Mouse (Mus musculus) G1E (cell line): ENCODE results near the gene Sema3a. TPM values are rescaled to one million over a fixed set of nuclear protein-coding genes. Genes with fewer than 3 reads are reported as not detected.

ENCODE experiments used
- ATAC-seq: 2 replicates; pipeline ENCODE4 v1.8.0; 2016; ENCODE audit warnings: mild to moderate bottlenecking; ENCODE audit not compliant: insufficient number of reproducible peaks, poor library complexity, low FRiP score, severe bottlenecking; ENCODE audit errors: extremely low read depth
- DNase-seq: peaks from one replicate; pipeline ENCODE4 v3.0.0; 2012; ENCODE audit warnings: low spot score
- H3K27me3 ChIP-seq: 2 replicates; pipeline ENCODE4 v1.6.1; 2012; ENCODE audit warnings: mild to moderate bottlenecking, low read length, inconsistent platforms; ENCODE audit not compliant: insufficient read depth
- H3K36me3 ChIP-seq: replicated peaks from 2 replicates; pipeline ENCODE3; 2012; ENCODE audit warnings: mild to moderate bottlenecking, inconsistent platforms
- H3K4me1 ChIP-seq: 2 replicates; pipeline ENCODE4 v1.6.1; 2012; ENCODE audit warnings: low read depth, low read length, inconsistent platforms, mixed read lengths; ENCODE audit not compliant: insufficient read depth
- H3K4me3 ChIP-seq: 2 replicates; pipeline ENCODE4 v1.5.1; 2012; ENCODE audit warnings: low read depth, mild to moderate bottlenecking, inconsistent platforms, low read length, moderate library complexity, mixed read lengths
- H3K9me3 ChIP-seq: replicated peaks from 2 replicates; pipeline ENCODE4 v1.6.1; 2012; ENCODE audit warnings: inconsistent platforms
- CTCF ChIP-seq: IDR thresholded peaks from 2 replicates; pipeline ENCODE4 v1.5.1; 2012; ENCODE audit warnings: low read depth, low read length, inconsistent platforms, mixed read lengths
- GATA1 ChIP-seq: IDR thresholded peaks from 2 replicates; pipeline ENCODE4 v1.6.1; 2012; ENCODE audit warnings: borderline replicate concordance, low read length, inconsistent platforms, mixed read lengths
- GATA2 ChIP-seq: IDR thresholded peaks from 2 replicates; pipeline ENCODE4 v1.6.1; 2012; ENCODE audit warnings: low read depth, low read length, inconsistent platforms, borderline replicate concordance
- POLR2AphosphoS5 ChIP-seq: IDR thresholded peaks from 2 replicates; pipeline ENCODE4 v1.6.1; 2012; ENCODE audit warnings: low read depth, low read length, inconsistent platforms; ENCODE audit not compliant: insufficient replicate concordance
- TAL1 ChIP-seq: conservative IDR thresholded peaks from 2 replicates; pipeline ENCODE4 v1.6.1; 2012; ENCODE audit warnings: low read depth, low read length, inconsistent platforms, mixed read lengths
- polyA plus RNA-seq: library from polyadenylated mRNA; stranded (reverse); fragments of >175 nt; gene quantifications from 2 replicates; pipeline ENCODE4 v1.2.3, GENCODE M21; 2012
- total RNA-seq, 2 experiments: library from RNA; stranded (forward) in 1 of 2; stranded (reverse) in 1 of 2; fragments of 200-1000 nt in 1 of 2; fragments of >200 nt in 1 of 2; fragmentation: Nextera tagmentation in 1 of 2; gene quantifications; 2 replicates each; pipeline ENCODE4 v1.2.3; 2014 to 2017

Gene Sema3a
- total and polyA plus RNA-seq, 3 experiments = 0.38 TPM; not detected in 2

DNA sequence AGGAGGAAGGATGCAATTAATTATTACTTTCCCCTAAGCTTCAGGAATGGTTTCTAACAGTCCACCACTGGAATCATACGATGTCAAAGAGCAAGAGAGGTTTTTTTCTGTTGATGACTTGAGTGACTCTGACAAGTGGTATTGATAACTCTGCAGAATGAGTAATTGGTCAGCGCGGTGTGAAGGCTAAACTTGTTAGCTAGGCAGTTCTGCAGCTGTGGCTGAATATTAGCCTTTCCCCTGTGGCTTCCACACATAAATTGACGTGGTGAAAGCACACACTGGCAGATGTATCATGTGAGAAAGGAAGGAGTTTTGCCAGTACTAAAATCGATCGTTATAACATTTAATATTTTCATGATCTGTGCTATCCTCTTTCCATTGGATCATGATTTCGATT is 497.4 kb downstream of the Sema3a start:
- Histone ChIP-seq H3K27me3 (no peaks in the 10 kb centered on the region), H3K9me3 (no peaks in the 10 kb centered on the region), H3K4me1 (no peaks in the 10 kb centered on the region), H3K36me3 (no peaks in the 10 kb centered on the region), H3K4me3 (no peak overlapping the region)
- ATAC-seq = no peak
- no peak for TF ChIP-seq POLR2AphosphoS5
- TF ChIP-seq TAL1 = no peak
- TF ChIP-seq CTCF = no peak
- TF ChIP-seq GATA1 = no peak
- TF ChIP-seq GATA2 = no peak
- no peak for DNase-seq

DNA sequence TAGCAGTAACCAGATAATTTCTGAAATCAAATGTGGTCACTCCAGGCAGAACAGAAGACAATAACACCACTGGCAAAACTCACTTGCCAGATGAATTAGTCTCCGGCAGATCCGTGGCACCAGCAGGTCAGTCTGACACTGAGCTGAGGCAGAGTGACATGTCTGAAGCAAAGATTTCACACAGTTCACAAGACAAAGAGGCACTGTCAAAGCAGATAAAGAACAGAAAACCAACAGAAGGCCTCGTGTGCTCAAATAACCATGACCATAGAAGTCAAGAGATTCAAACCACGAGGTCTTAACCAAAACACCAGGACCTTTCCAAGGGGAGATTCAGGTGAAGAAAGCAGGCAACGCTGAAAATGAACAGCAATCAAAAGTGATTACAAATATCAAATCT is 499.5 kb downstream of the Sema3a start:
- H3K9me3 ChIP-seq = no peaks in the 10 kb centered on the region
- H3K4me1 ChIP-seq = no peaks in the 10 kb centered on the region
- no peaks in the 10 kb centered on the region for H3K36me3 ChIP-seq
- ATAC-seq = no peak
- no peak overlapping the region for H3K4me3 ChIP-seq
- no peak for TF ChIP-seq GATA1
- TF ChIP-seq GATA2 = no peak
- no peak for TF ChIP-seq TAL1
- no peak for TF ChIP-seq POLR2AphosphoS5
- TF ChIP-seq CTCF = no peak
- H3K27me3 ChIP-seq = no peaks in the 10 kb centered on the region
- no peak for DNase-seq

DNA sequence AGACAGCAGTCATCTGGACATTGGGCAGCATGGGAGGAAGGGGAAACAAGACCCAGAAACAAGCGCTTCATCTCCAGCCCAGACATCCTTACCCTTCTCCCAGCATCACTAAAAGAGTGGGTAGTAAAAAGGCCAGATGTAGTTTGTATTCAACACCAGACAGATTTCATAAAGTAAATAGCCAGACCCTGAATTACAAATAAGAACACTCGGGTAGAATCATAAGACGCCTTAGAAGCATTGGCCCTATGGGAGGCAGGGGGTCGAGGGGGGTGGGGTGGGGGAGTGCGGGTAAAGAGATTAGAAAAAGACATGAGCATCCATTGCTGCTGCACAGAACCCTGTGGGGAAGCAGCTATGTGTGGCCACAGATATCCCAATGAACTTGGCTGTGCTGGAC is 500.9 kb downstream of the Sema3a start:
- TF ChIP-seq GATA2 = no peak
- no peak for TF ChIP-seq CTCF
- no peak for TF ChIP-seq TAL1
- no peak for TF ChIP-seq GATA1
- no peak for TF ChIP-seq POLR2AphosphoS5
- ATAC-seq (no peak), DNase-seq (no peak)
- Histone ChIP-seq H3K27me3 (no peaks in the 10 kb centered on the region), H3K4me1 (no peaks in the 10 kb centered on the region), H3K36me3 (no peaks in the 10 kb centered on the region), H3K9me3 (no peaks in the 10 kb centered on the region), H3K4me3 (no peak overlapping the region)

GRCm38 (mm10) chr5:13628606-13629311 is 503.5 kb downstream of the Sema3a start:
- ATAC-seq (peak; percentile 73), DNase-seq (peak; percentile 3)
- H3K36me3 ChIP-seq = no peaks in the 10 kb centered on the region
- H3K9me3 ChIP-seq = no peaks in the 10 kb centered on the region
- H3K27me3 ChIP-seq = no peaks in the 10 kb centered on the region
- no peaks in the 10 kb centered on the region for H3K4me1 ChIP-seq
- no peak for TF ChIP-seq GATA2
- TF ChIP-seq CTCF = peak; percentile 67
- TF ChIP-seq GATA1 = no peak
- H3K4me3 ChIP-seq = no peak overlapping the region

DNA sequence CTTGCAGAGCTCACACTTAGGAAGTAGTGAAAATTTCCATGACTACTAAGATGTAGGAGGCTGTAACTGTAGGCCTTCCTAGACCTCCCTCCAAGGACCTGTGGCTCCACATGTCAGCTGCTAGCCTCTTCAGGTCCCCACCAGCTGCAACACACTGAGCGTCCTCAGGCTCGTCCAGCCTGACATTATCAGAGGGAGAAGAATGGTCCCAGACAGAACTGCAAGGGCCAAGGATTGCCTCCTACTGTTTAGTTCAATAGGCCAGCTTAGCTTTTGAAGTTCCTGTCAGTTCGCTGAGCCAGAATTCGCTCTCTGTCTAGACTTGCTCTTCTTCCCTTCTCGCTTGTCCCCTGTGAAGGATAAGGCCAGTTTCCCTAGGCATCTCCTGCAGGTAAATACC is 504.7 kb downstream of the Sema3a start:
- no peak for ATAC-seq
- TF ChIP-seq POLR2AphosphoS5 = no peak
- no peak for TF ChIP-seq GATA2
- TF ChIP-seq GATA1 = no peak
- TF ChIP-seq CTCF = no peak
- TF ChIP-seq TAL1 = no peak
- Histone ChIP-seq H3K4me1 (no peaks in the 10 kb centered on the region), H3K9me3 (no peaks in the 10 kb centered on the region), H3K27me3 (no peaks in the 10 kb centered on the region), H3K36me3 (no peaks in the 10 kb centered on the region), H3K4me3 (no peak overlapping the region)
- DNase-seq = no peak

DNA sequence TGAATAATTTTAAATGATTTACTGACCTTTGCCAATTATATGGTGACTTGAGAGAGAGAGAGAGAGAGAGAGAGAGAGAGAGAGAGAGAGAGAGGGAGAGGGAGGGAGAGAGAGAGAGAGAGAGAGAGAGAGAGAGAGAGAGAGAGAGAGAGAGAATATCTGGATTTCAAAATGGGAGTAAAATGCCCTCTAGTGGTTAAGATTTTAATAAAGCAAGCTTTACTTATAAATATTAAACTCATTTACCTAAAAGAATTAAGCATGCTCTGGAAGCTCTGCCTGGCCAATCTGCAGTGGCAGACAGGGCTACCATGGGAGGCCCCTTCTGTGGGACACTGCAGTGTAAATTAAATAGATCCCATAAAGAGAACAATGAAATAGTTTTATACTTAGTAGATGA is 505.5 kb downstream of the Sema3a start:
- H3K9me3 ChIP-seq = no peaks in the 10 kb centered on the region
- H3K36me3 ChIP-seq = no peaks in the 10 kb centered on the region
- no peaks in the 10 kb centered on the region for H3K27me3 ChIP-seq
- no peak for DNase-seq
- H3K4me1 ChIP-seq = no peaks in the 10 kb centered on the region
- no peak for ATAC-seq
- no peak overlapping the region for H3K4me3 ChIP-seq
- TF ChIP-seq POLR2AphosphoS5 = no peak
- no peak for TF ChIP-seq CTCF
- no peak for TF ChIP-seq TAL1
- TF ChIP-seq GATA1 = no peak
- TF ChIP-seq GATA2 = no peak

- H3K9me3 ChIP-seq = no peaks in the 10 kb centered on the region
Measured at GRCm38 (mm10) chr5:13636237-13636636, 511.0 kb downstream of the Sema3a start.

More at GRCm38 (mm10) chr5:13636237-13636636, 511.0 kb downstream of the Sema3a start:
- TF ChIP-seq POLR2AphosphoS5 (no peak), CTCF (no peak), GATA1 (no peak), TAL1 (no peak), GATA2 (no peak)
- DNase-seq (no peak), ATAC-seq (no peak)
- Histone ChIP-seq H3K27me3 (no peaks in the 10 kb centered on the region), H3K4me3 (no peak overlapping the region), H3K4me1 (no peaks in the 10 kb centered on the region), H3K36me3 (no peaks in the 10 kb centered on the region)
